In the genomic region with DNA sequence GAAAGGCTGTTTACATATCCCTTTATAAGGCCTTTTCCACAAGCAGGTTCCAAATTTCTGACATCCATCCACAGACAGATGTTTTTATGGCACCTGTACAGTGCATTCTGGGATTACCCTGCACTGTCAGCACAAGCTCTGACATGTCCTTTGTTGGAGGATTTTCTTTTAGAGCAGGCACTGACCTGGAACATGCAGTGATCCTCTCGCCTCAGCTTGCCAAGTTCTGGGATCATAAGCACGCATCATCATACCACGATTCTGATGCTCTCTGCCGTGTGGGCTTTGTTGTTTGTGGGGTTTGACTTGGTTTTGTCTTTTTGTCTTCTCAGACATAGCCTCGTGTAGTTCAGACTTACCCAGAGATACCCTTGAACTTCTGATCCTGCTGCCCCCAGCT, we compare ENCODE assay signal across 15 mouse cellular contexts.
A peak's percentile ranks its signal among the peaks of the same experiment; 100 is the strongest.
DNase-seq lines count a peak whose midpoint lies in the region; ATAC-seq and TF ChIP-seq lines count a peak whose summit lies in the region.
"Had no signal": no experiment of that assay in that cellular context is flagged by ENCODE, and none has a peak within 500 bp of the region (broad histone marks: within the 10 kb centered on the region; RNA-seq: fewer than 3 reads in every experiment).

No protein-coding gene starts in this region.

- no peaks in the 10 kb centered on the region for H3K9me3 ChIP-seq in neural tube, embryonic 13.5 days
- no peaks in the 10 kb centered on the region for H3K9me3 ChIP-seq in hindbrain, embryonic 10.5 days
- no peaks in the 10 kb centered on the region for H3K9me3 ChIP-seq in midbrain, embryonic 11.5 days (ENCODE audit: control insufficient read depth, low read length)
- H3K9me3 ChIP-seq: heart, embryonic 12.5 days had no signal

- no peaks in the 10 kb centered on the region for H3K27me3 ChIP-seq in neural tube, embryonic 13.5 days
- no peaks in the 10 kb centered on the region for H3K27me3 ChIP-seq in hindbrain, embryonic 10.5 days (ENCODE audit: insufficient read depth, poor library complexity, severe bottlenecking)
- H3K27me3 ChIP-seq in midbrain, embryonic 11.5 days (ENCODE audit: control insufficient read depth, insufficient read depth, low read length) = no peaks in the 10 kb centered on the region

- no peaks in the 10 kb centered on the region for H3K36me3 ChIP-seq in neural tube, embryonic 13.5 days
- no peaks in the 10 kb centered on the region for H3K36me3 ChIP-seq in hindbrain, embryonic 10.5 days
- H3K36me3 ChIP-seq in midbrain, embryonic 11.5 days (ENCODE audit: control insufficient read depth, insufficient read depth, low read length) = no peaks in the 10 kb centered on the region
- H3K36me3 ChIP-seq: heart, embryonic 12.5 days had no signal

- no peak for TF ChIP-seq CTCF in olfactory bulb, adult 2 months (IDR thresholded peaks at IDR 0.05; ENCODE audit: insufficient read depth, low read depth, low read length)

- peaks cover 55% of the 10 kb centered on the region for H3K4me1 ChIP-seq in neural tube, embryonic 13.5 days (replicated peaks)
- H3K4me1 ChIP-seq in hindbrain, embryonic 10.5 days (replicated peaks) = peaks cover 59% of the 10 kb centered on the region
- H3K4me1 ChIP-seq in midbrain, embryonic 11.5 days (ENCODE audit: control insufficient read depth, insufficient read depth, low read length) = peaks cover 58% of the 10 kb centered on the region
- peaks cover 53% of the 10 kb centered on the region for H3K4me1 ChIP-seq in olfactory bulb, adult 2 months (ENCODE audit: control insufficient read depth, insufficient read depth, low read length)
- H3K4me1 ChIP-seq: heart, embryonic 12.5 days had no signal

- H3K4me2 ChIP-seq in neural tube, embryonic 13.5 days = no peak overlapping the region
- H3K4me2 ChIP-seq in midbrain, embryonic 11.5 days = no peak overlapping the region
- H3K4me2 ChIP-seq: heart, embryonic 12.5 days; lung, embryonic 14.5 days had no signal

- peak overlapping the region; percentile 94 for H3K27ac ChIP-seq in neural tube, embryonic 13.5 days (replicated peaks)
- H3K27ac ChIP-seq in hindbrain, embryonic 10.5 days = peak overlapping the region; percentile 81
- peak overlapping the region; percentile 81; the same call in 1 of the 2 replicates for H3K27ac ChIP-seq in midbrain, embryonic 11.5 days (ENCODE audit: low read depth, low read length)
- 0 out of 2 replicates have a peak overlapping the region, but pooled peaks have one; percentile 20 for H3K27ac ChIP-seq in olfactory bulb, adult 2 months (ENCODE audit: insufficient read depth, low read depth, low read length)
- H3K27ac ChIP-seq: macrophage had no signal

- H3K4me3 ChIP-seq in neural tube, embryonic 13.5 days = no peak overlapping the region
- no peak overlapping the region for H3K4me3 ChIP-seq in hindbrain, embryonic 10.5 days
- no peak overlapping the region for H3K4me3 ChIP-seq in midbrain, embryonic 11.5 days (ENCODE audit: low read depth, low read length)
- no peak overlapping the region for H3K4me3 ChIP-seq in olfactory bulb, adult 2 months (ENCODE audit: insufficient read depth, low read depth, low read length)
- H3K4me3 ChIP-seq: heart, embryonic 12.5 days had no signal

- TF ChIP-seq POLR2A in olfactory bulb, adult 2 months (IDR thresholded peaks at IDR 0.05; ENCODE audit: insufficient read depth, low read depth, low read length) = no peak

- no peak for DNase-seq in neural tube, embryonic 10.5 days (ENCODE audit: extremely low spot score, low spot score)
- no peak for DNase-seq in hindbrain, embryonic 10.5 days (ENCODE audit: low spot score)
- no peak for DNase-seq in midbrain, embryonic 11.5 days (ENCODE audit: low spot score, missing footprints)
- DNase-seq in cerebellum, adult 11 months = no peak
- DNase-seq in gastrocnemius, postnatal 36 days = no peak
- no peak for DNase-seq in ovary, postnatal 10 days (ENCODE audit: low spot score)
- DNase-seq: adrenal gland, adult 8-10 months; cerebellum, adult 9-10 months; heart, postnatal 4 days; kidney, adult 2 months; lung, embryonic 14.5 days had no signal

- no peak for ATAC-seq in neural tube, embryonic 13.5 days (ENCODE audit: low read depth)
- no peak for ATAC-seq in midbrain, embryonic 11.5 days (ENCODE audit: low FRiP score)

- WGBS in neural tube, embryonic 13.5 days = 72% methylated on average over 5 of the region's 5 CpGs
- WGBS in hindbrain, embryonic 10.5 days = 73% methylated on average over 5 of the region's 5 CpGs
- 57% methylated on average over 5 of the region's 5 CpGs for WGBS in midbrain, embryonic 11.5 days
- 56% methylated on average over 5 of the region's 5 CpGs for WGBS in olfactory bulb, adult 2 months

- H3K9ac ChIP-seq in neural tube, embryonic 13.5 days = 0 out of 2 replicates have a peak overlapping the region, but pooled peaks have one; percentile 17
- H3K9ac ChIP-seq in midbrain, embryonic 11.5 days (ENCODE audit: low read length) = no peak overlapping the region
- H3K9ac ChIP-seq: heart, embryonic 12.5 days; lung, embryonic 14.5 days had no signal

- intact Hi-C loops in gastrocnemius, postnatal 36 days (cut with DNase I) = no loop called here

Comparison
In these comparisons a context has a peak if more than half of its experiments do, and no peak if none do; other contexts are left out.
1. H3K27ac ChIP-seq: peak in every context shown above with its lines; median percentile 94 in neural tube, embryonic 13.5 days; 81 in hindbrain, embryonic 10.5 days; 81 in midbrain, embryonic 11.5 days; 20 in olfactory bulb, adult 2 months.